Mouse (Mus musculus) myocyte (in vitro differentiated cells): Measurements from ENCODE around the gene Sipa1l1.

Source experiments
- CEBPB ChIP-seq: IDR thresholded peaks from 2 replicates; pipeline ENCODE4 v1.6.1; 2011; ENCODE audit warnings: mild to moderate bottlenecking, moderate library complexity; ENCODE audit not compliant: poor library complexity, insufficient read depth, severe bottlenecking
- E2F4 ChIP-seq: IDR thresholded peaks from one replicate; pipeline ENCODE4 v1.6.1; 2011; ENCODE audit warnings: mild to moderate bottlenecking, control low read depth, moderate library complexity; ENCODE audit not compliant: insufficient read depth
- MAX ChIP-seq: IDR thresholded peaks from one replicate; pipeline ENCODE4 v1.6.1; 2011; ENCODE audit warnings: low read depth, mild to moderate bottlenecking, control low read depth
- MYOD1 ChIP-seq, 3 experiments: IDR thresholded peaks; one replicate each; pipeline ENCODE4 v1.6.1; 2011; ENCODE audit warnings: control low read depth in 2 of 3, low read depth in 2 of 3, mild to moderate bottlenecking in 2 of 3, moderate library complexity in 1 of 3; ENCODE audit not compliant: insufficient read length in 2 of 3, control insufficient read depth in 1 of 3
- MYOG ChIP-seq, 3 experiments: IDR thresholded peaks; one replicate each; pipeline ENCODE4 v1.6.1; 2011; ENCODE audit warnings: control low read depth in 2 of 3, low read depth in 2 of 3, mild to moderate bottlenecking in 2 of 3; ENCODE audit not compliant: insufficient read length in 2 of 3, control insufficient read depth in 1 of 3, insufficient read depth in 1 of 3
- POLR2A ChIP-seq: IDR thresholded peaks from one replicate; pipeline ENCODE4 v1.6.1; 2011; ENCODE audit warnings: low read depth, mild to moderate bottlenecking, control low read depth, moderate library complexity; ENCODE audit not compliant: insufficient read length
- POLR2AphosphoS2 ChIP-seq: IDR thresholded peaks from one replicate; pipeline ENCODE4 v1.6.1; 2011; ENCODE audit warnings: low read depth, control low read depth; ENCODE audit not compliant: insufficient read length
- REST ChIP-seq: IDR thresholded peaks from one replicate; pipeline ENCODE4 v1.6.1; 2011; ENCODE audit warnings: mild to moderate bottlenecking, control low read depth, moderate library complexity; ENCODE audit not compliant: insufficient read depth, insufficient read length
- SRF ChIP-seq: IDR thresholded peaks from one replicate; pipeline ENCODE4 v1.6.1; 2011; ENCODE audit warnings: low read depth; ENCODE audit not compliant: control insufficient read depth, insufficient read length
- TCF12 ChIP-seq: IDR thresholded peaks from one replicate; pipeline ENCODE4 v1.6.1; 2011; ENCODE audit warnings: mild to moderate bottlenecking, control low read depth; ENCODE audit not compliant: poor library complexity, insufficient read depth, severe bottlenecking
- USF1 ChIP-seq: IDR thresholded peaks from one replicate; pipeline ENCODE4 v1.6.1; 2011; ENCODE audit warnings: low read depth, mild to moderate bottlenecking, control low read depth, moderate library complexity

- no peak for TF ChIP-seq MYOG (IDR thresholded peaks at IDR 0.05; ENCODE audit: control insufficient read depth in 1 of 3, insufficient read depth in 1 of 3, insufficient read length in 2 of 3, low read depth in 2 of 3)
- no peak for TF ChIP-seq POLR2A
- TF ChIP-seq TCF12, result no peak
- TF ChIP-seq E2F4, result no peak
- TF ChIP-seq MAX, result no peak
- TF ChIP-seq USF1, result no peak
- TF ChIP-seq POLR2AphosphoS2, result no peak
- no peak for TF ChIP-seq MYOD1 (IDR thresholded peaks at IDR 0.05; ENCODE audit: control insufficient read depth in 1 of 3, insufficient read length in 2 of 3, low read depth in 2 of 3)
- no peak for TF ChIP-seq SRF
- no peak for TF ChIP-seq REST
- TF ChIP-seq CEBPB, result no peak
These were observed 157.3 kb downstream of the Sipa1l1 start for GRCm38 (mm10) chr12:82326438-82326837.
